Mouse (Mus musculus): Measurements from ENCODE around the gene Large1.

DNA sequence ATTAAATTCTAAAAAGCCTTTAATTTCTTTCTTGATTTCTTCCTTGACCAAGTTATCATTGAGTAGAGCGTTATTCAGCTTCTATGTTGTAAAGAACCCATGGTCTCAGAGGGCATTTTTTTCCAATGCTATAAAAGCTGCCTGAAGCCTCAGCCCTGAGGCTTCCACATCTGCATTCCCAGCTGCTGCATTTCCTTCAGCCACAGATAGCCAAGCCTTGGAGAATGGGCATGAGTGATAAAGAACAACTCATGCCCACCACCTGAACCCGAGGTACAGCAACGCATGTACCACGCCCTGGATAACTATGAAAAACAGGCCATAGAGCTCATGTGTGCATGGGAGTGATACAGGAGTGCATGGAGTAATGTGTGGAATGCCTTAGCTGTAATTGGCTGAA is 572.7 kb downstream of the Large1 start:
- TF ChIP-seq CTCF (IDR thresholded peaks at IDR 0.05; ENCODE audit: low read depth, low read length), result no peak
- no peak for TF ChIP-seq POLR2A (IDR thresholded peaks at IDR 0.05; ENCODE audit: extremely low read depth, insufficient read depth, low read length)
